Mouse (Mus musculus): ENCODE results near the gene Gsc2.

- no peak for TF ChIP-seq GATA1 (IDR thresholded peaks at IDR 0.05; ENCODE audit: borderline replicate concordance, low read length)
- no peak for TF ChIP-seq FLI1 (IDR thresholded peaks at IDR 0.05; ENCODE audit: low read length)
Measured at GRCm38 (mm10) chr16:17928627-17929104, 13.8 kb upstream of the Gsc2 start.
